Mouse (Mus musculus) urinary bladder, postnatal 4 days (tissue): ENCODE results near the gene Olfr1228.

Experiments used
- DNase-seq, 2 experiments: peaks; one replicate each; pipeline ENCODE4 v3.0.0; 2021 to 2022; ENCODE audit warnings: low spot score in 2 of 2

Gene Olfr1228

GRCm38 (mm10) chr2:89253962-89254361, at the start of gene Olfr1228:
Olfr1228 (minus strand) TSS chr2:89254062.
- no peak for DNase-seq

GRCm38 (mm10) chr2:89297168-89297567, 43.3 kb upstream of the Olfr1228 start, which contains the start of gene Olfr1230:
Olfr1230 (minus strand) TSS chr2:89297268.
- no peak for DNase-seq

GRCm38 (mm10) chr2:89287914-89288313, 34.1 kb upstream of the Olfr1228 start, which contains the start of gene Olfr1229:
Olfr1229 (minus strand) TSS chr2:89288014.
- DNase-seq = no peak

GRCm38 (mm10) chr2:89199948-89200347, 53.9 kb downstream of the Olfr1228 start, which contains the start of gene Olfr1226:
Olfr1226 (minus strand) TSS chr2:89200048.
- DNase-seq = no peak
